Mouse (Mus musculus) hindbrain, embryonic 14.5 days (tissue): ENCODE measurements around the gene Arsk. TPM values are rescaled to one million over a fixed set of nuclear protein-coding genes. Genes with fewer than 3 reads are reported as not detected.

Experiments
- polyA plus RNA-seq: library from polyadenylated mRNA; unstranded; fragments of >200 nt; fragmentation: Nextera tagmentation; extraction: Ambion mirVana; gene quantifications from 2 replicates; pipeline ENCODE4 v1.2.1, GENCODE M21; 2014

The Arsk gene
- polyA plus RNA-seq, 1 experiment from 2014 or later = 4.1 TPM

Other genes starting within 250 kb of the Arsk start
- 27.9 and 31.6 TPM in 2 replicates for gene Rhobtb3, start 154.7 kb downstream of the Arsk start, polyA plus RNA-seq
- 2.3 and 3.4 TPM in 2 replicates for gene Spata9, start 131.5 kb downstream of the Arsk start, polyA plus RNA-seq
- 18.7 and 21.2 TPM in 2 replicates for gene Rfesd, start 79.9 kb downstream of the Arsk start, polyA plus RNA-seq
- 2.9 and 3.0 TPM in 2 replicates for gene Gpr150, start 41.7 kb downstream of the Arsk start, polyA plus RNA-seq
- 15.7 and 16.1 TPM in 2 replicates for gene Ttc37, start 74 bp upstream of the Arsk start, polyA plus RNA-seq
- gene Fam81b, start 206.4 kb upstream of the Arsk start, polyA plus RNA-seq = 1.2 and 2.5 TPM in 2 replicates